Mouse (Mus musculus): ENCODE data around the gene Cgnl1. TPM values are rescaled to one million over a fixed set of nuclear protein-coding genes. Genes with fewer than 3 reads are reported as not detected.
A peak's percentile ranks its signal among the peaks of the same experiment; 100 is the strongest.

Cgnl1 gene
- polyA plus RNA-seq, 1 experiment: 105 TPM

- peak; percentile 59 for DNase-seq
- WGBS: 21% methylated on average over 4 of the region's 4 CpGs
- Histone ChIP-seq H3K27ac (ENCODE audit: insufficient read depth, low read depth, low read length) (peak overlapping the region; percentile 93), H3K36me3 (ENCODE audit: control insufficient read depth, insufficient read depth, low read length) (no peaks in the 10 kb centered on the region; the same call in 1 of the 2 replicates), H3K27me3 (replicated peaks; ENCODE audit: control insufficient read depth, insufficient read depth, low read length) (no peaks in the 10 kb centered on the region), H3K4me3 (ENCODE audit: insufficient read depth, low read depth, low read length) (no peak overlapping the region), H3K4me1 (ENCODE audit: control insufficient read depth, insufficient read depth, low read length) (peaks cover 72% of the 10 kb centered on the region)
- TF ChIP-seq CTCF (conservative IDR thresholded peaks at IDR 0.05; ENCODE audit: insufficient read depth, insufficient read length, low read depth, low read length): no peak
- no peak for TF ChIP-seq POLR2A (IDR thresholded peaks at IDR 0.05; ENCODE audit: low read depth, low read length)
Measured at GRCm38 (mm10) chr9:71694223-71694622, 77.2 kb downstream of the Cgnl1 start.

- DNase-seq: no peak
- TF ChIP-seq CTCF (conservative IDR thresholded peaks at IDR 0.05; ENCODE audit: insufficient read depth, insufficient read length, low read depth, low read length): no peak
- no peak for TF ChIP-seq POLR2A (IDR thresholded peaks at IDR 0.05; ENCODE audit: low read depth, low read length)
- no peaks in the 10 kb centered on the region for H3K36me3 ChIP-seq (ENCODE audit: control insufficient read depth, insufficient read depth, low read length)
- H3K4me1 ChIP-seq (ENCODE audit: control insufficient read depth, insufficient read depth, low read length): peaks cover 77% of the 10 kb centered on the region
- H3K4me3 ChIP-seq (ENCODE audit: insufficient read depth, low read depth, low read length): no peak overlapping the region
- peak overlapping the region; percentile 93 for H3K27ac ChIP-seq (ENCODE audit: insufficient read depth, low read depth, low read length)
- 49% methylated on average over 4 of the region's 4 CpGs for WGBS
- no peaks in the 10 kb centered on the region for H3K27me3 ChIP-seq (replicated peaks; ENCODE audit: control insufficient read depth, insufficient read depth, low read length)
Measured at GRCm38 (mm10) chr9:71693771-71694170, 77.6 kb downstream of the Cgnl1 start.

GRCm38 (mm10) chr9:71692165-71692564 is 79.2 kb downstream of the Cgnl1 start:
- H3K4me1 ChIP-seq (ENCODE audit: control insufficient read depth, insufficient read depth, low read length): peaks cover 75% of the 10 kb centered on the region
- no peaks in the 10 kb centered on the region for H3K27me3 ChIP-seq (replicated peaks; ENCODE audit: control insufficient read depth, insufficient read depth, low read length)
- 43% methylated on average over 7 of the region's 7 CpGs for WGBS
- TF ChIP-seq CTCF (conservative IDR thresholded peaks at IDR 0.05; ENCODE audit: insufficient read depth, insufficient read length, low read depth, low read length) (no peak), POLR2A (IDR thresholded peaks at IDR 0.05; ENCODE audit: low read depth, low read length) (no peak)
- no peak overlapping the region for H3K4me3 ChIP-seq (ENCODE audit: insufficient read depth, low read depth, low read length)
- H3K36me3 ChIP-seq (ENCODE audit: control insufficient read depth, insufficient read depth, low read length): no peaks in the 10 kb centered on the region; the same call in 1 of the 2 replicates
- DNase-seq: peak; percentile 59
- peak overlapping the region; percentile 66 for H3K27ac ChIP-seq (ENCODE audit: insufficient read depth, low read depth, low read length)

GRCm38 (mm10) chr9:71689369-71690073 is 81.9 kb downstream of the Cgnl1 start:
- WGBS: 29% methylated on average over 2 of the region's 2 CpGs
- peaks cover 60% of the 10 kb centered on the region for H3K4me1 ChIP-seq (ENCODE audit: control insufficient read depth, insufficient read depth, low read length)
- TF ChIP-seq POLR2A (IDR thresholded peaks at IDR 0.05; ENCODE audit: low read depth, low read length): no peak
- 0 out of 2 replicates have a peak, but pooled peaks have one; percentile 3 for TF ChIP-seq CTCF (conservative IDR thresholded peaks at IDR 0.05; ENCODE audit: insufficient read depth, insufficient read length, low read depth, low read length)
- no peaks in the 10 kb centered on the region; the same call in 1 of the 2 replicates for H3K36me3 ChIP-seq (ENCODE audit: control insufficient read depth, insufficient read depth, low read length)
- no peaks in the 10 kb centered on the region for H3K27me3 ChIP-seq (replicated peaks; ENCODE audit: control insufficient read depth, insufficient read depth, low read length)
- no peak overlapping the region for H3K4me3 ChIP-seq (ENCODE audit: insufficient read depth, low read depth, low read length)
- peak overlapping the region; percentile 97 for H3K27ac ChIP-seq (ENCODE audit: insufficient read depth, low read depth, low read length)
- DNase-seq: peak; percentile 92

- 72% methylated on average over 8 of the region's 8 CpGs for WGBS
- TF ChIP-seq POLR2A (IDR thresholded peaks at IDR 0.05; ENCODE audit: low read depth, low read length) (no peak), CTCF (conservative IDR thresholded peaks at IDR 0.05; ENCODE audit: insufficient read depth, insufficient read length, low read depth, low read length) (no peak)
- Histone ChIP-seq H3K4me1 (ENCODE audit: control insufficient read depth, insufficient read depth, low read length) (peaks cover 38% of the 10 kb centered on the region), H3K27me3 (replicated peaks; ENCODE audit: control insufficient read depth, insufficient read depth, low read length) (no peaks in the 10 kb centered on the region), H3K4me3 (ENCODE audit: insufficient read depth, low read depth, low read length) (no peak overlapping the region), H3K36me3 (ENCODE audit: control insufficient read depth, insufficient read depth, low read length) (no peaks in the 10 kb centered on the region; the same call in 1 of the 2 replicates), H3K27ac (ENCODE audit: insufficient read depth, low read depth, low read length) (no peak overlapping the region)
- no peak for DNase-seq
Measured at GRCm38 (mm10) chr9:71686463-71686862, 84.9 kb downstream of the Cgnl1 start.

- peak; percentile 56 for DNase-seq
- no peak overlapping the region for H3K4me3 ChIP-seq (ENCODE audit: insufficient read depth, low read depth, low read length)
- no peaks in the 10 kb centered on the region for H3K27me3 ChIP-seq (replicated peaks; ENCODE audit: control insufficient read depth, insufficient read depth, low read length)
- peaks cover 23% of the 10 kb centered on the region for H3K4me1 ChIP-seq (ENCODE audit: control insufficient read depth, insufficient read depth, low read length)
- no peak for TF ChIP-seq CTCF (conservative IDR thresholded peaks at IDR 0.05; ENCODE audit: insufficient read depth, insufficient read length, low read depth, low read length)
- TF ChIP-seq POLR2A (IDR thresholded peaks at IDR 0.05; ENCODE audit: low read depth, low read length): no peak
- 40% methylated on average over 3 of the region's 3 CpGs for WGBS
- H3K27ac ChIP-seq (ENCODE audit: insufficient read depth, low read depth, low read length): peak overlapping the region; percentile 53; the same call in 1 of the 2 replicates
- no peaks in the 10 kb centered on the region; the same call in 1 of the 2 replicates for H3K36me3 ChIP-seq (ENCODE audit: control insufficient read depth, insufficient read depth, low read length)
Measured at GRCm38 (mm10) chr9:71684772-71685171, 86.6 kb downstream of the Cgnl1 start.

GRCm38 (mm10) chr9:71680381-71680780 is 91.0 kb downstream of the Cgnl1 start:
- 85% methylated on average over 9 of the region's 9 CpGs for WGBS

More at GRCm38 (mm10) chr9:71680381-71680780, 91.0 kb downstream of the Cgnl1 start:
- Histone ChIP-seq H3K4me1 (ENCODE audit: control insufficient read depth, insufficient read depth, low read length) (peaks cover 34% of the 10 kb centered on the region), H3K4me3 (ENCODE audit: insufficient read depth, low read depth, low read length) (no peak overlapping the region), H3K27me3 (replicated peaks; ENCODE audit: control insufficient read depth, insufficient read depth, low read length) (no peaks in the 10 kb centered on the region), H3K36me3 (ENCODE audit: control insufficient read depth, insufficient read depth, low read length) (no peaks in the 10 kb centered on the region; the same call in 1 of the 2 replicates), H3K27ac (ENCODE audit: insufficient read depth, low read depth, low read length) (no peak overlapping the region)
- DNase-seq: no peak
- TF ChIP-seq POLR2A (IDR thresholded peaks at IDR 0.05; ENCODE audit: low read depth, low read length) (no peak), CTCF (conservative IDR thresholded peaks at IDR 0.05; ENCODE audit: insufficient read depth, insufficient read length, low read depth, low read length) (no peak)

Measured in kidney, adult 2 months (tissue).